Mouse (Mus musculus): ENCODE data around the gene Wnt10a.

DNA sequence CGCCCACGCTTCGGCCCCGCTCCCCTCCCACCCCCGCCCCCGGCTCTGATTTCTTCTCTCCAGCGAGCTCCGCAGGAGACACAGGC, 19.6 kb upstream of the Wnt10a start, which contains the start of gene Wnt6:
- TF ChIP-seq CTCF (IDR thresholded peaks at IDR 0.05; ENCODE audit: low read depth) (no peak), EP300 (IDR thresholded peaks at IDR 0.05; ENCODE audit: low read depth) (no peak)

All from liver, embryonic 14.5 days (tissue).